Mouse (Mus musculus) E14TG2a.4 (cell line): ENCODE results near the gene Lyzl6.

Experiments used
- CTCF ChIP-seq: conservative IDR thresholded peaks from 2 replicates; pipeline ENCODE4 v1.5.1; 2014; ENCODE audit warnings: low read length
- NANOG ChIP-seq: IDR thresholded peaks from 2 replicates; pipeline ENCODE4 v1.6.1; 2014; ENCODE audit warnings: borderline replicate concordance, low read length, mixed read lengths
- POU5F1 ChIP-seq: IDR thresholded peaks from 2 replicates; pipeline ENCODE4 v1.6.1; 2014; ENCODE audit warnings: low read length, borderline replicate concordance

GRCm38 (mm10) chr11:103686706-103687105 lies 48.0 kb upstream of the Lyzl6 start:
- no peak for TF ChIP-seq CTCF
- no peak for TF ChIP-seq NANOG
- TF ChIP-seq POU5F1 = no peak
